Mouse (Mus musculus) midbrain, embryonic 14.5 days (tissue): ENCODE data around the gene Cep170. TPM values are rescaled to one million over a fixed set of nuclear protein-coding genes. Genes with fewer than 3 reads are reported as not detected.

Experiments
- ATAC-seq: fragments of 200-750 bp; cut with Nextera tagmentation; 2 replicates; pipeline ENCODE4 v1.8.0; 2017; ENCODE audit warnings: moderate number of reproducible peaks, moderate library complexity; ENCODE audit not compliant: low FRiP score, low TSS enrichment
- DNase-seq: peaks from one replicate; pipeline ENCODE4 v3.0.0-alpha.2; 2015
- H3K27ac ChIP-seq: fragments of 300-500 bp; sonication (generic); replicated peaks from 2 replicates; pipeline ENCODE4 v1.5.1; 2014; ENCODE audit warnings: mild to moderate bottlenecking, low read depth, low read length, moderate library complexity
- H3K27me3 ChIP-seq: fragments of 300-500 bp; sonication (generic); 2 replicates; pipeline ENCODE4 v1.6.1; 2014; ENCODE audit warnings: low read length, control low read depth, mixed read lengths; ENCODE audit not compliant: control insufficient read depth, insufficient read depth
- H3K36me3 ChIP-seq: fragments of 300-500 bp; sonication (generic); 2 replicates; pipeline ENCODE4 v1.6.1; 2014; ENCODE audit warnings: low read length, control low read depth; ENCODE audit not compliant: control insufficient read depth, insufficient read depth
- H3K4me1 ChIP-seq: fragments of 300-500 bp; sonication (generic); 2 replicates; pipeline ENCODE4 v1.6.1; 2014; ENCODE audit warnings: mild to moderate bottlenecking, antibody characterized with exemption, low read length, control low read depth; ENCODE audit not compliant: control insufficient read depth, insufficient read depth
- H3K4me2 ChIP-seq: fragments of 300-500 bp; sonication (generic); 2 replicates; pipeline ENCODE4 v1.6.1; 2014; ENCODE audit warnings: mild to moderate bottlenecking, low read length, moderate library complexity
- H3K4me3 ChIP-seq: fragments of 300-500 bp; sonication (generic); replicated peaks from 2 replicates; pipeline ENCODE4 v1.5.1; 2014; ENCODE audit warnings: low read depth, low read length
- H3K9ac ChIP-seq: fragments of 300-500 bp; sonication (generic); replicated peaks from 2 replicates; pipeline ENCODE4 v1.6.1; 2014; ENCODE audit warnings: mild to moderate bottlenecking, low read length, moderate library complexity
- H3K9me3 ChIP-seq: fragments of 300-500 bp; sonication (generic); 2 replicates; pipeline ENCODE4 v1.6.1; 2016; ENCODE audit warnings: low read length, control low read depth, mixed read lengths; ENCODE audit not compliant: control insufficient read depth
- WGBS: fragments of 180-500 bp; shearing (Covaris S2); extraction: QIAGEN DNeasy Blood & Tissue Kit; methylation state at CpG from one replicate; pipeline ENCODE4 v1.1.7; 2014; 5-methylcytosine and 5-hydroxymethylcytosine counted together
- polyA plus RNA-seq: library from polyadenylated mRNA; unstranded; fragments of >200 nt; fragmentation: Nextera tagmentation; extraction: Ambion mirVana; gene quantifications from 2 replicates; pipeline ENCODE4 v1.2.1, GENCODE M21; 2014

The Cep170 gene
- polyA plus RNA-seq, 1 experiment from 2014 or later, result 182 TPM

- 95% methylated on average over 12 of the region's 12 CpGs for WGBS
- no peak overlapping the region for H3K9ac ChIP-seq
- H3K4me1 ChIP-seq, result no peaks in the 10 kb centered on the region
- H3K27ac ChIP-seq, result no peak overlapping the region
- no peak overlapping the region for H3K4me2 ChIP-seq
- no peak overlapping the region for H3K4me3 ChIP-seq
- no peak for ATAC-seq
- no peaks in the 10 kb centered on the region for H3K27me3 ChIP-seq
- no peaks in the 10 kb centered on the region for H3K9me3 ChIP-seq
- no peak for DNase-seq
- H3K36me3 ChIP-seq, result peaks cover 13% of the 10 kb centered on the region; the same call in 1 of the 2 replicates
Observed at GRCm38 (mm10) chr1:176828666-176829065, 14.8 kb upstream of the Cep170 start.

GRCm38 (mm10) chr1:176827945-176828485 lies 14.1 kb upstream of the Cep170 start:
- no peak for DNase-seq
- Histone ChIP-seq H3K4me2 (no peak overlapping the region), H3K4me3 (no peak overlapping the region), H3K9ac (no peak overlapping the region), H3K36me3 (peaks cover 13% of the 10 kb centered on the region; the same call in 1 of the 2 replicates), H3K9me3 (no peaks in the 10 kb centered on the region), H3K27me3 (no peaks in the 10 kb centered on the region), H3K4me1 (no peaks in the 10 kb centered on the region), H3K27ac (no peak overlapping the region)
- WGBS, result 75% methylated on average over 5 of the region's 5 CpGs
- no peak for ATAC-seq

- Histone ChIP-seq H3K27ac (no peak overlapping the region), H3K27me3 (no peaks in the 10 kb centered on the region), H3K9me3 (no peaks in the 10 kb centered on the region), H3K4me2 (no peak overlapping the region), H3K9ac (no peak overlapping the region), H3K4me1 (no peaks in the 10 kb centered on the region), H3K36me3 (peaks cover 13% of the 10 kb centered on the region; the same call in 1 of the 2 replicates), H3K4me3 (no peak overlapping the region)
- DNase-seq (no peak), ATAC-seq (no peak)
- 83% methylated on average over 4 of the region's 4 CpGs for WGBS
Observed at GRCm38 (mm10) chr1:176827365-176827764, 13.5 kb upstream of the Cep170 start.

GRCm38 (mm10) chr1:176826931-176827330 lies 13.1 kb upstream of the Cep170 start:
- WGBS, result 92% methylated on average over 4 of the region's 4 CpGs
- Histone ChIP-seq H3K36me3 (peaks cover 13% of the 10 kb centered on the region; the same call in 1 of the 2 replicates), H3K9ac (no peak overlapping the region), H3K9me3 (no peaks in the 10 kb centered on the region), H3K4me2 (no peak overlapping the region), H3K4me1 (no peaks in the 10 kb centered on the region), H3K27me3 (no peaks in the 10 kb centered on the region), H3K27ac (no peak overlapping the region), H3K4me3 (no peak overlapping the region)
- ATAC-seq, result no peak
- DNase-seq, result no peak

- Histone ChIP-seq H3K4me2 (no peak overlapping the region), H3K27ac (no peak overlapping the region), H3K9ac (no peak overlapping the region), H3K36me3 (peaks cover 8% of the 10 kb centered on the region; the same call in 1 of the 2 replicates), H3K4me3 (no peak overlapping the region), H3K9me3 (no peaks in the 10 kb centered on the region), H3K27me3 (no peaks in the 10 kb centered on the region), H3K4me1 (0 out of 2 replicates have a peak, but pooled peaks cover 7% of the 10 kb centered on the region)
- WGBS, result 86% methylated on average over 11 of the region's 11 CpGs
- DNase-seq, result no peak
- ATAC-seq, result no peak
Observed at GRCm38 (mm10) chr1:176826186-176826585, 12.3 kb upstream of the Cep170 start.

- Histone ChIP-seq H3K4me3 (no peak overlapping the region), H3K27me3 (no peaks in the 10 kb centered on the region), H3K27ac (no peak overlapping the region), H3K4me2 (no peak overlapping the region), H3K9ac (no peak overlapping the region; the same call in 1 of the 2 replicates), H3K9me3 (no peaks in the 10 kb centered on the region), H3K4me1 (0 out of 2 replicates have a peak, but pooled peaks cover 7% of the 10 kb centered on the region), H3K36me3 (peaks cover 8% of the 10 kb centered on the region; the same call in 1 of the 2 replicates)
- DNase-seq (no peak), ATAC-seq (no peak)
- 85% methylated on average over 4 of the region's 4 CpGs for WGBS
Observed at GRCm38 (mm10) chr1:176825084-176825483, 11.2 kb upstream of the Cep170 start.

- ATAC-seq, result no peak
- Histone ChIP-seq H3K36me3 (peaks cover 8% of the 10 kb centered on the region; the same call in 1 of the 2 replicates), H3K4me3 (no peak overlapping the region), H3K27ac (no peak overlapping the region), H3K4me2 (no peak overlapping the region), H3K4me1 (0 out of 2 replicates have a peak, but pooled peaks cover 7% of the 10 kb centered on the region), H3K9ac (no peak overlapping the region), H3K9me3 (no peaks in the 10 kb centered on the region), H3K27me3 (no peaks in the 10 kb centered on the region)
- 84% methylated on average over 6 of the region's 6 CpGs for WGBS
- no peak for DNase-seq
Observed at GRCm38 (mm10) chr1:176824611-176825010, 10.7 kb upstream of the Cep170 start.

- H3K27ac ChIP-seq, result no peak overlapping the region
- 0 out of 2 replicates have a peak, but pooled peaks cover 7% of the 10 kb centered on the region for H3K4me1 ChIP-seq
- DNase-seq, result no peak
Observed at GRCm38 (mm10) chr1:176823889-176824288, 10.0 kb upstream of the Cep170 start.

GRCm38 (mm10) chr1:176822949-176823348 lies 9.1 kb upstream of the Cep170 start:
- 86% methylated on average over 4 of the region's 4 CpGs for WGBS
- ATAC-seq, result no peak

More at GRCm38 (mm10) chr1:176823889-176824288, 10.0 kb upstream of the Cep170 start:
- Histone ChIP-seq H3K4me2 (no peak overlapping the region), H3K4me3 (no peak overlapping the region), H3K9ac (no peak overlapping the region), H3K27me3 (no peaks in the 10 kb centered on the region), H3K36me3 (peaks cover 3% of the 10 kb centered on the region; the same call in 1 of the 2 replicates), H3K9me3 (no peaks in the 10 kb centered on the region)
- no peak for ATAC-seq
- WGBS, result 91% methylated on average over 8 of the region's 8 CpGs

More at GRCm38 (mm10) chr1:176822949-176823348, 9.1 kb upstream of the Cep170 start:
- no peak for DNase-seq
- no peak overlapping the region for H3K9ac ChIP-seq
- no peak overlapping the region for H3K27ac ChIP-seq
- no peaks in the 10 kb centered on the region for H3K9me3 ChIP-seq
- no peak overlapping the region for H3K4me3 ChIP-seq
- no peaks in the 10 kb centered on the region; the same call in 1 of the 2 replicates for H3K36me3 ChIP-seq
- H3K4me1 ChIP-seq, result 0 out of 2 replicates have a peak, but pooled peaks cover 7% of the 10 kb centered on the region
- no peaks in the 10 kb centered on the region for H3K27me3 ChIP-seq
- no peak overlapping the region for H3K4me2 ChIP-seq
